Mouse (Mus musculus) gastrocnemius, postnatal 4 days (tissue): ENCODE results near the gene Tmcc3. TPM values are rescaled to one million over a fixed set of nuclear protein-coding genes. Genes with fewer than 3 reads are reported as not detected.

Experiments used
- DNase-seq, 2 experiments: peaks; one replicate each; pipeline ENCODE4 v3.0.0; 2021 to 2022; ENCODE audit warnings: low spot score in 2 of 2, mixed read lengths in 2 of 2
- total RNA-seq, 2 experiments: library from RNA; stranded (reverse); gene quantifications; 2 replicates each; pipeline ENCODE4 v1.2.3; 2021

Tmcc3 gene
- total RNA-seq, 2 experiments from 2014 or later: 33.1 to 41.7 TPM

- DNase-seq: no peak
Measured at GRCm38 (mm10) chr10:94356504-94357169, 44.9 kb downstream of the Tmcc3 start.

- DNase-seq: no peak
Measured at GRCm38 (mm10) chr10:94360664-94361063, 48.9 kb downstream of the Tmcc3 start.

GRCm38 (mm10) chr10:94371293-94371692 lies 59.5 kb downstream of the Tmcc3 start:
- no peak for DNase-seq

- no peak for DNase-seq
Measured at GRCm38 (mm10) chr10:94376941-94377340, 65.2 kb downstream of the Tmcc3 start.

- DNase-seq: no peak
Measured at GRCm38 (mm10) chr10:94377844-94378243, 66.1 kb downstream of the Tmcc3 start.

- DNase-seq: peak in 1 of 2 experiments; percentile 35
Measured at GRCm38 (mm10) chr10:94378383-94378782, 66.6 kb downstream of the Tmcc3 start.

GRCm38 (mm10) chr10:94380082-94380481 lies 68.3 kb downstream of the Tmcc3 start:
- DNase-seq: no peak

- no peak for DNase-seq
Measured at GRCm38 (mm10) chr10:94380662-94381392, 69.1 kb downstream of the Tmcc3 start.

- DNase-seq: no peak
Measured at GRCm38 (mm10) chr10:94381393-94381740, 69.6 kb downstream of the Tmcc3 start.

GRCm38 (mm10) chr10:94382618-94383017 lies 70.9 kb downstream of the Tmcc3 start:
- DNase-seq: no peak

- DNase-seq: no peak
Measured at GRCm38 (mm10) chr10:94383565-94383964, 71.8 kb downstream of the Tmcc3 start.

- no peak for DNase-seq
Measured at GRCm38 (mm10) chr10:94389219-94389618, 77.5 kb downstream of the Tmcc3 start.

GRCm38 (mm10) chr10:94391049-94391448 lies 79.3 kb downstream of the Tmcc3 start:
- DNase-seq: no peak

- DNase-seq: no peak
Measured at GRCm38 (mm10) chr10:94394286-94394685, 82.5 kb downstream of the Tmcc3 start.

- peak in 1 of 2 experiments; percentile 18 for DNase-seq
Measured at GRCm38 (mm10) chr10:94397833-94398596, 86.3 kb downstream of the Tmcc3 start.

GRCm38 (mm10) chr10:94400895-94401294 lies 89.1 kb downstream of the Tmcc3 start:
- DNase-seq: no peak

- no peak for DNase-seq
Measured at GRCm38 (mm10) chr10:94405456-94405855, 93.7 kb downstream of the Tmcc3 start.

- no peak for DNase-seq
Measured at GRCm38 (mm10) chr10:94406821-94407220, 95.1 kb downstream of the Tmcc3 start.

GRCm38 (mm10) chr10:94408356-94409146 lies 96.8 kb downstream of the Tmcc3 start:
- peak; percentile 44 to 69 for DNase-seq

GRCm38 (mm10) chr10:94409661-94410060 lies 97.9 kb downstream of the Tmcc3 start:
- DNase-seq: no peak

GRCm38 (mm10) chr10:94411594-94411993 lies 99.8 kb downstream of the Tmcc3 start:
- no peak for DNase-seq
